Comparison of ENCODE assay signal across 30 mouse cellular contexts in genomic region chr1:52484980-52485379, GRCm38 (mm10). TPM values are rescaled to one million over a fixed set of nuclear protein-coding genes. Genes with fewer than 3 reads are reported as not detected.
DNase-seq lines count a peak whose midpoint lies in the region; ATAC-seq lines count a peak whose summit lies in the region.
"Had no signal": no experiment of that assay in that cellular context is flagged by ENCODE, and none has a peak within 500 bp of the region (broad histone marks: within the 10 kb centered on the region; RNA-seq: fewer than 3 reads in every experiment).

No protein-coding gene starts in this region.

- H3K9me3 ChIP-seq in megakaryocyte, embryonic 14.5 days: no peaks in the 10 kb centered on the region
- H3K9me3 ChIP-seq in liver, embryonic 15.5 days (replicated peaks): no peaks in the 10 kb centered on the region
- H3K9me3 ChIP-seq: embryonic facial prominence, embryonic 10.5 days; embryonic facial prominence, embryonic 13.5 days; forebrain, embryonic 12.5 days; forebrain, embryonic 15.5 days; heart, embryonic 12.5 days; heart, embryonic 15.5 days; hindbrain, embryonic 10.5 days had no signal

- H3K4me3 ChIP-seq in megakaryocyte, embryonic 14.5 days (replicated peaks): peak overlapping the region; percentile 56
- H3K4me3 ChIP-seq in liver, embryonic 15.5 days (replicated peaks): no peak overlapping the region
- H3K4me3 ChIP-seq: embryonic facial prominence, embryonic 10.5 days; embryonic facial prominence, embryonic 13.5 days; erythroblast, embryonic 14.5 days; forebrain, embryonic 12.5 days; forebrain, embryonic 15.5 days; heart, embryonic 12.5 days; heart, embryonic 15.5 days; hindbrain, embryonic 10.5 days; hindbrain, embryonic 13.5 days had no signal

- peak; percentile 34 for DNase-seq in c-Kit-positive CD71-positive TER-119-positive erythroid progenitor cells, embryonic 14.5 days (ENCODE audit: low spot score)
- DNase-seq in left cerebral cortex, adult 18-20 months (ENCODE audit: low spot score in 2 of 2): no peak
- DNase-seq in layer of hippocampus, adult 9-11 months: no peak
- no peak for DNase-seq in right cerebral cortex, postnatal 25 days
- DNase-seq: adrenal gland, adult 8-10 months; adrenal gland, postnatal 36 days; cerebellum, adult 11-12 months; cerebellum, adult 8-10 months; cerebellum, postnatal 10 days; cerebellum, postnatal 36 days; embryo, embryonic 11 days; gastrocnemius, postnatal 25 days; heart, adult 18-20 months; heart, postnatal 10 days; heart, postnatal 36 days had no signal

- H3K4me1 ChIP-seq in megakaryocyte, embryonic 14.5 days: peaks cover 53% of the 10 kb centered on the region
- H3K4me1 ChIP-seq in liver, embryonic 15.5 days (replicated peaks): peaks cover 11% of the 10 kb centered on the region
- H3K4me1 ChIP-seq: embryonic facial prominence, embryonic 10.5 days; embryonic facial prominence, embryonic 13.5 days; forebrain, embryonic 12.5 days; forebrain, embryonic 15.5 days; heart, embryonic 12.5 days; heart, embryonic 15.5 days; hindbrain, embryonic 10.5 days; hindbrain, embryonic 13.5 days had no signal

- H3K4me2 ChIP-seq in liver, embryonic 15.5 days: no peak overlapping the region
- H3K4me2 ChIP-seq: embryonic facial prominence, embryonic 13.5 days; forebrain, embryonic 12.5 days; forebrain, embryonic 15.5 days; heart, embryonic 12.5 days; heart, embryonic 15.5 days; hindbrain, embryonic 13.5 days had no signal

- WGBS in liver, embryonic 15.5 days (ENCODE audit: insufficient replicate concordance): 58% methylated on average over 4 of the region's 4 CpGs

- H3K9ac ChIP-seq in liver, embryonic 15.5 days: no peak overlapping the region
- H3K9ac ChIP-seq: embryonic facial prominence, embryonic 13.5 days; forebrain, embryonic 12.5 days; forebrain, embryonic 15.5 days; heart, embryonic 12.5 days; heart, embryonic 15.5 days; hindbrain, embryonic 13.5 days had no signal

- H3K27me3 ChIP-seq in megakaryocyte, embryonic 14.5 days (replicated peaks): no peaks in the 10 kb centered on the region
- no peaks in the 10 kb centered on the region for H3K27me3 ChIP-seq in liver, embryonic 15.5 days
- H3K27me3 ChIP-seq: embryonic facial prominence, embryonic 13.5 days; forebrain, embryonic 12.5 days; forebrain, embryonic 15.5 days; heart, embryonic 12.5 days; heart, embryonic 15.5 days; hindbrain, embryonic 13.5 days had no signal

- no peak overlapping the region for H3K27ac ChIP-seq in liver, embryonic 15.5 days (replicated peaks)
- H3K27ac ChIP-seq: embryonic facial prominence, embryonic 10.5 days; embryonic facial prominence, embryonic 13.5 days; forebrain, embryonic 12.5 days; forebrain, embryonic 15.5 days; heart, embryonic 15.5 days; hindbrain, embryonic 10.5 days; hindbrain, embryonic 13.5 days had no signal

- no peak for ATAC-seq in megakaryocyte, adult 5-6 weeks (ENCODE audit: poor library complexity, severe bottlenecking)
- ATAC-seq in liver, embryonic 15.5 days (ENCODE audit: insufficient read depth): peak; percentile 37; the same call in 1 of the 2 replicates
- peak; percentile 85 for ATAC-seq in megakaryocyte-erythroid progenitor cell, adult 5-6 weeks (replicated peaks; ENCODE audit: low FRiP score, low TSS enrichment, poor library complexity, severe bottlenecking)
- ATAC-seq: activated CD4-positive, CD25-positive, alpha-beta regulatory T cell, adult 4 months; CD4-positive, CD25-positive, alpha-beta regulatory T cell, adult 4 months; forebrain, embryonic 15.5 days had no signal

- peaks cover 88% of the 10 kb centered on the region for H3K36me3 ChIP-seq in megakaryocyte, embryonic 14.5 days (replicated peaks; ENCODE audit: low read length)
- peaks cover 17% of the 10 kb centered on the region for H3K36me3 ChIP-seq in liver, embryonic 15.5 days (replicated peaks)
- H3K36me3 ChIP-seq: embryonic facial prominence, embryonic 10.5 days; forebrain, embryonic 12.5 days had no signal

RNA-seq across cellular contexts. Expression of gene Nab1, which starts 15.5 kb away (rescaled TPM):
- polyA plus RNA-seq in megakaryocyte, embryonic 14.5 days (2012; ENCODE audit: insufficient read depth, low replicate concordance): 15.6 and 68.2 TPM in 2 replicates
- 72.0 and 80.2 TPM in 2 replicates for total RNA-seq in megakaryocyte, adult 5-6 weeks (2015)
- total RNA-seq in megakaryocyte, adult 5-6 weeks (2017): 63.0 and 65.6 TPM in 2 replicates
- polyA plus RNA-seq in liver, embryonic 15.5 days (2015; fragmentation: Nextera tagmentation; extraction: Ambion mirVana): 15.5 and 18.2 TPM in 2 replicates
- total RNA-seq in megakaryocyte-erythroid progenitor cell, adult 5-6 weeks (2014; fragmentation: Nextera tagmentation): 11.5 and 12.1 TPM in 2 replicates
- 22.5 and 29.8 TPM in 2 replicates for total RNA-seq in megakaryocyte-erythroid progenitor cell, adult 5-6 weeks (2017)
- 10 to 100 TPM; 37.3 to 41.6 TPM for total RNA-seq in left cerebral cortex, adult 18-20 months (2021)
